Mouse (Mus musculus) embryonic stem cell, embryonic (primary cell): Measurements from ENCODE around the gene Zfyve9.

Experiments
- CTCF ChIA-PET, 4 experiments: fragments of 300-600 bp in 2 of 4; fragments of 350-600 bp in 2 of 4; sonication (Branson Sonifier 250); formaldehyde crosslinking; loops; one replicate each; lab custom pipeline; 2022; ENCODE audit warnings: inconsistent platforms in 2 of 4; lab: Charles Lee
- POLR2A ChIA-PET, 4 experiments: fragments of 300-600 bp in 2 of 4; fragments of 350-600 bp in 2 of 4; sonication (Branson Sonifier 250); formaldehyde crosslinking; loops; one replicate each; lab custom pipeline; 2022; ENCODE audit warnings: antibody characterized with exemption in 4 of 4, inconsistent platforms in 1 of 4; lab: Charles Lee

The Zfyve9 gene

GRCm38 (mm10) chr4:108768527-108768926, 12.1 kb downstream of the Zfyve9 start:
- ChIA-PET CTCF (no interaction called here), POLR2A (interaction anchor here in 1 of 4 experiments (1.0 kb wide), 1 partner anchor 13 kb away, joined by 3 read pairs; no protein-coding TSS in a partner anchor)

GRCm38 (mm10) chr4:108759583-108759982, 21.0 kb downstream of the Zfyve9 start:
- ChIA-PET CTCF (no interaction called here), POLR2A (no interaction called here)

GRCm38 (mm10) chr4:108746160-108746873, 34.3 kb downstream of the Zfyve9 start:
- ChIA-PET CTCF (interaction anchor here in 1 of 4 experiments (1.4 kb wide), 1 partner anchor 290 kb away, joined by 4 read pairs; no protein-coding TSS in a partner anchor), POLR2A (interaction anchor here in 1 of 4 experiments (1.2 to 1.6 kb wide), 4 partner anchors 8 to 53 kb away, joined by 3 to 5 read pairs (median 4); no protein-coding TSS in a partner anchor)

- ChIA-PET POLR2A (interaction anchor here in 1 of 4 experiments (1.0 to 1.3 kb wide), 2 partner anchors 24 to 48 kb away, joined by 4 read pairs; partner anchors contain the start of gene Zfyve9), CTCF (no interaction called here)
Measured at GRCm38 (mm10) chr4:108731582-108731981, 49.0 kb downstream of the Zfyve9 start.

GRCm38 (mm10) chr4:108730450-108730849, 50.1 kb downstream of the Zfyve9 start:
- ChIA-PET POLR2A (interaction anchor here in 2 of 4 experiments (0.7 to 0.9 kb wide), 3 partner anchors 51 to 212 kb away, joined by 3 to 4 read pairs (median 3); no protein-coding TSS in a partner anchor), CTCF (no interaction called here)

GRCm38 (mm10) chr4:108724102-108724501, 56.5 kb downstream of the Zfyve9 start:
- CTCF ChIA-PET = interaction anchor here in 1 of 4 experiments (0.6 kb wide), 1 partner anchor 528 kb away, joined by 8 read pairs; no protein-coding TSS in a partner anchor
- POLR2A ChIA-PET = interaction anchor here in 1 of 4 experiments (0.9 to 1.1 kb wide), 3 partner anchors 14 to 57 kb away, joined by 3 to 5 read pairs (median 4); no protein-coding TSS in a partner anchor

- ChIA-PET POLR2A (interaction anchor here in 1 of 4 experiments (0.6 kb wide), 1 partner anchor 56 kb away, joined by 3 read pairs; no protein-coding TSS in a partner anchor), CTCF (no interaction called here)
Measured at GRCm38 (mm10) chr4:108721245-108721784, 59.3 kb downstream of the Zfyve9 start.

GRCm38 (mm10) chr4:108719349-108719748, 61.2 kb downstream of the Zfyve9 start, which contains the start of gene 3110021N24Rik:
TSS of gene 3110021N24Rik (plus strand) at chr4:108719649.
- ChIA-PET CTCF (interaction anchor here in 1 of 4 experiments (0.5 kb wide), 1 partner anchor 915 kb away, joined by 4 read pairs; no protein-coding TSS in a partner anchor), POLR2A (interaction anchor here in 1 of 4 experiments (1.1 kb wide), 1 partner anchor 19 kb away, joined by 4 read pairs; no protein-coding TSS in a partner anchor)

GRCm38 (mm10) chr4:108708209-108708608, 72.4 kb downstream of the Zfyve9 start:
- CTCF ChIA-PET = interaction anchor here in 1 of 4 experiments (0.8 to 1.2 kb wide), 2 partner anchors 9 to 22 kb away, joined by 3 read pairs; no protein-coding TSS in a partner anchor

GRCm38 (mm10) chr4:108696934-108697333, 83.7 kb downstream of the Zfyve9 start:
- ChIA-PET POLR2A (interaction anchor here in 2 of 4 experiments (0.9 to 1.8 kb wide), 4 partner anchors 10 to 83 kb away, joined by 3 to 9 read pairs (median 4); no protein-coding TSS in a partner anchor), CTCF (interaction anchor here in 3 of 4 experiments (0.5 to 3.0 kb wide), 23 partner anchors 10 to 374 kb away, joined by 3 to 16 read pairs (median 4); partner anchors contain the start of genes Txndc12 (in 1 of the 3) and Zfyve9 (in 1 of the 3))

More at GRCm38 (mm10) chr4:108708209-108708608, 72.4 kb downstream of the Zfyve9 start:
- POLR2A ChIA-PET = interaction anchor here in 2 of 4 experiments (0.6 to 1.6 kb wide), 5 partner anchors 8 to 165 kb away, joined by 3 to 6 read pairs (median 4); no protein-coding TSS in a partner anchor

GRCm38 (mm10) chr4:108691469-108691868, 89.1 kb downstream of the Zfyve9 start:
- ChIA-PET POLR2A (interaction anchor here in 1 of 4 experiments (1.8 kb wide), 1 partner anchor 72 kb away, joined by 6 read pairs; the partner anchor contains the start of gene Cc2d1b), CTCF (no interaction called here)

- ChIA-PET CTCF (interaction anchor here in 3 of 4 experiments (0.5 to 1.4 kb wide), 5 partner anchors 14 to 367 kb away, joined by 3 to 5 read pairs (median 4); no protein-coding TSS in a partner anchor), POLR2A (interaction anchor here in 1 of 4 experiments (0.5 to 1.8 kb wide), 3 partner anchors 64 to 146 kb away, joined by 3 to 6 read pairs (median 3); partner anchors contain the start of gene Cc2d1b)
Measured at GRCm38 (mm10) chr4:108690479-108690878, 90.1 kb downstream of the Zfyve9 start.

GRCm38 (mm10) chr4:108687098-108687497, 93.5 kb downstream of the Zfyve9 start:
- ChIA-PET CTCF (interaction anchor here (0.6 to 3.2 kb wide), 11 partner anchors 9 to 471 kb away, joined by 3 to 16 read pairs (median 5); partner anchors contain the start of gene Zyg11b (in 1 of the 4)), POLR2A (interaction anchor here in 3 of 4 experiments (0.6 to 2.0 kb wide), 9 partner anchors 9 to 421 kb away, joined by 3 to 9 read pairs (median 4); partner anchors contain the start of genes Btf3l4 (in 1 of the 3) and Txndc12 (in 1 of the 3))

- CTCF ChIA-PET = interaction anchor here in 3 of 4 experiments (1.0 to 3.2 kb wide), 9 partner anchors 10 to 347 kb away, joined by 3 to 16 read pairs (median 5); no protein-coding TSS in a partner anchor
- POLR2A ChIA-PET = interaction anchor here in 3 of 4 experiments (0.6 to 2.0 kb wide), 8 partner anchors 10 to 493 kb away, joined by 3 to 9 read pairs (median 3); partner anchors contain the start of genes Btf3l4 (in 2 of the 3) and Txndc12 (in 2 of the 3)
Measured at GRCm38 (mm10) chr4:108686156-108686555, 94.4 kb downstream of the Zfyve9 start.

- ChIA-PET CTCF (interaction anchor here (0.5 to 1.3 kb wide), 12 partner anchors 9 to 1209 kb away, joined by 3 to 10 read pairs (median 3); partner anchors contain the start of genes Orc1 (in 1 of the 4) and Prpf38a (in 1 of the 4)), POLR2A (interaction anchor here in 3 of 4 experiments (0.5 to 1.3 kb wide), 7 partner anchors 12 to 337 kb away, joined by 3 to 4 read pairs (median 3); partner anchors contain the start of genes Btf3l4 (in 1 of the 3), Cc2d1b (in 1 of the 3) and Coa7 (in 1 of the 3))
Measured at GRCm38 (mm10) chr4:108664407-108664806, 116.2 kb downstream of the Zfyve9 start.

- CTCF ChIA-PET = no interaction called here
- POLR2A ChIA-PET = interaction anchor here in 2 of 4 experiments (0.6 to 3.7 kb wide), 7 partner anchors 8 to 510 kb away, joined by 3 to 17 read pairs (median 3); partner anchors contain the start of genes Cc2d1b (in 1 of the 2), Orc1 (in 1 of the 2) and Prpf38a (in 1 of the 2)
Measured at GRCm38 (mm10) chr4:108638752-108639151, 141.8 kb downstream of the Zfyve9 start.

- CTCF ChIA-PET = interaction anchor here in 1 of 4 experiments (0.6 kb wide), 1 partner anchor 366 kb away, joined by 5 read pairs; no protein-coding TSS in a partner anchor
- POLR2A ChIA-PET = interaction anchor here (0.6 to 3.7 kb wide), 10 partner anchors 10 to 1205 kb away, joined by 3 to 17 read pairs (median 4); partner anchors contain the start of genes Cc2d1b (in 2 of the 4) and Txndc12 (in 1 of the 4)
Measured at GRCm38 (mm10) chr4:108637721-108638120, 142.9 kb downstream of the Zfyve9 start.
